Mouse (Mus musculus) liver, embryonic 16.5 days (tissue): ENCODE results near the gene Tpo. TPM values are rescaled to one million over a fixed set of nuclear protein-coding genes. Genes with fewer than 3 reads are reported as not detected.

Experiments used
- ATAC-seq: fragments of 200-750 bp; cut with Nextera tagmentation; 2 replicates; pipeline ENCODE4 v1.8.0; 2017; ENCODE audit warnings: low read depth, mild to moderate bottlenecking, moderate number of reproducible peaks, moderate library complexity
- H3K27ac ChIP-seq: fragments of 300-500 bp; sonication (generic); 2 replicates; pipeline ENCODE4 v1.5.1; 2014; ENCODE audit warnings: mild to moderate bottlenecking, low read length
- H3K27me3 ChIP-seq: fragments of 300-500 bp; sonication (generic); 2 replicates; pipeline ENCODE4 v1.6.1; 2014; ENCODE audit warnings: low read depth, low read length, mixed read lengths; ENCODE audit not compliant: control insufficient read depth, insufficient read depth
- H3K36me3 ChIP-seq: fragments of 300-500 bp; sonication (generic); 2 replicates; pipeline ENCODE4 v1.6.1; 2014; ENCODE audit warnings: mild to moderate bottlenecking; ENCODE audit not compliant: control insufficient read depth, insufficient read depth
- H3K4me1 ChIP-seq: fragments of 300-500 bp; sonication (generic); 2 replicates; pipeline ENCODE4 v1.6.1; 2014; ENCODE audit warnings: low read depth, low read length, mixed read lengths; ENCODE audit not compliant: control insufficient read depth
- H3K4me2 ChIP-seq: fragments of 300-500 bp; sonication (generic); 2 replicates; pipeline ENCODE4 v1.6.1; 2014; ENCODE audit warnings: low read depth, low read length, mixed read lengths
- H3K4me3 ChIP-seq: fragments of 300-500 bp; sonication (generic); 2 replicates; pipeline ENCODE4 v1.5.1; 2014; ENCODE audit warnings: low read depth, mild to moderate bottlenecking, low read length
- H3K9ac ChIP-seq: fragments of 300-500 bp; sonication (generic); 2 replicates; pipeline ENCODE4 v1.6.1; 2014; ENCODE audit warnings: low read depth, low read length
- H3K9me3 ChIP-seq: fragments of 300-500 bp; sonication (generic); replicated peaks from 2 replicates; pipeline ENCODE4 v1.6.1; 2016; ENCODE audit warnings: low read length; ENCODE audit not compliant: control insufficient read depth
- whole genome bisulfite sequencing: fragments of 180-500 bp; shearing (Covaris S2); extraction: QIAGEN DNeasy Blood & Tissue Kit; methylation state at CpG from one replicate; pipeline ENCODE4 v1.1.7; 2014; ENCODE audit not compliant: insufficient replicate concordance; 5-methylcytosine and 5-hydroxymethylcytosine counted together
- polyA plus RNA-seq: library from polyadenylated mRNA; unstranded; fragments of >200 nt; fragmentation: Nextera tagmentation; extraction: Ambion mirVana; gene quantifications from 2 replicates; pipeline ENCODE4 v1.2.1, GENCODE M21; 2015

Gene Tpo
- polyA plus RNA-seq, 1 experiment from 2014 or later = not detected

DNA sequence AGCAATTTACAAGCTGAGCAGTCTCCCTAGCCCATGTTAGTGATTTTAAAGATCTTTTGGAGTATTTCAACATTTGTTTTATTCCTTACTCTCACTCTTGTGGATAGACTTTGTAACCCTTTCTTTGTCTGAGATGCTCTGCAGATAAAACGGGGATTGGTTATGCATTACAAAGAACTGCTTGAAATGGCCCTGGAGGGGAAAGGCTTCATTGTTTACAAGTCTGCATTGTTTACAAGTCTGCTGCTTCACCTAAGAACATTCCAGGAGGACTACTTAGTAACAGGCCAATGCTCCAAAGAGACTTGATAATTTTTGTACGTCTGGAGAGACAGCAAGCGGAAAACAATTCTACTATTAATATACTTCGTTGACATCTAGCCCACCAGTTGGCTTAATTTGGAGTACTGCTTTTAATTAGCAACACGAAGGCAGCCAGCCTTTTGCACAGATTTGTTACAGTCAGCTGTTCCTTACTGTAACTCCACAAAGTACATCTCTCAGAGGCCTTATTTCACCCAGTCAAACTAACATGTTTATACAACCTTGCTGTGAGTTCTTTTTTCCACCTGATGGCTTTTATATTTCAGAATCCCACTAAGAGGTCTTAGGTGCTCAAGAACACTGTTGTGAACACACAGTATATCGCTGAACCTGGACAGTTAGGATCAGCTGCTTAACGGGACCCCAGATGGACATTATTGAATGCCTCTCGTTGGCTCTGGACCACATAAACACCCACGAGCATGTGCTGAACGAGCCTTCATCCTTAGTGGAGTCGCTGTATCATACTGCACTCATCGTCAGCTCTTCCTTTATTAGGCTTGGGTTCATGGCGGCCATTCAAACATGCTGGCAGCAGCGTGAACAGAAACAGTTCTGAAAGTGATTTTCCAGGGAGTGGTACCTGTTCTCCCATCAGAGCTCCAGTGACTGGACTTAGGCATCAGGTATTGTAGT, 22.5 kb downstream of the Tpo start:
- no peak for ATAC-seq
- H3K9me3 ChIP-seq = no peaks in the 10 kb centered on the region
- no peaks in the 10 kb centered on the region for H3K4me1 ChIP-seq
- no peak overlapping the region for H3K4me3 ChIP-seq
- no peaks in the 10 kb centered on the region for H3K36me3 ChIP-seq
- no peak overlapping the region for H3K27ac ChIP-seq
- no peak overlapping the region for H3K9ac ChIP-seq
- H3K27me3 ChIP-seq = no peaks in the 10 kb centered on the region
- 57% methylated on average over 14 of the region's 14 CpGs for WGBS
- H3K4me2 ChIP-seq = no peak overlapping the region

DNA sequence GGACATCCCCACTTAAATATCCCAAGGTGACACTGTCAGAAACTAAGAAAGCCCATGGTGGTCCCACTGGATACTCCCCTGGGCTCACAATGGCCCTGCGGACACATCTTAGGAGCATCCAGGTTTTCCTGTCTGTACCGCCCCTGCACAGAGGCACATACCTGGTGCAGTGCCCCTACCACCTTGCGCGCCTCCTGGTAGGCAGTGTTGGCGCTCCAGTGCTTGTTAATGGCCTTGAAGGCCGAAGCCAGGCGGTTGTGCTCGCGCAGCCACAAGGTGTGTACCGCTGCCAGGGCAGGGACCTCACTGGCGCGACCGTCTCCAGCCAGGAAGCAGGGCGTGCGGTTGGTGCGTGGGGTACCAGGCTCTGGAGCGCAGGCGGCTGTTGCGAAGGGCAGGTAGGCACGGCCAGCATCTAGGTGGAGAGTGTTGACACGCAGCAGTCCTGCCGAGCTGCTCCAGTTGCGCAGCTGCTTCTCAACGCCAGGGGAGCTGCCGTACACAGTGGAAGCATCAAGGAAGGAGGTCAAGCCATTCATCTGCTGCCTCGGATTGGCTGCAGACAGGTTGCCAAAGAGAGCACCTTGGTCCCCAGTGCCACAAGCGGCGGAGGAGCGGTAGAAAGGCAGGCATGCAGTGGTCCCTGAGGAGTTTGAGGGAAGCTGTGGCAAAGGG, 29.4 kb downstream of the Tpo start:
- Histone ChIP-seq H3K4me3 (no peak overlapping the region), H3K9ac (no peak overlapping the region), H3K36me3 (no peaks in the 10 kb centered on the region), H3K9me3 (no peaks in the 10 kb centered on the region), H3K27me3 (no peaks in the 10 kb centered on the region), H3K4me2 (no peak overlapping the region), H3K27ac (no peak overlapping the region), H3K4me1 (no peaks in the 10 kb centered on the region)
- ATAC-seq = no peak
- 27% methylated on average over 29 of the region's 29 CpGs for WGBS

DNA sequence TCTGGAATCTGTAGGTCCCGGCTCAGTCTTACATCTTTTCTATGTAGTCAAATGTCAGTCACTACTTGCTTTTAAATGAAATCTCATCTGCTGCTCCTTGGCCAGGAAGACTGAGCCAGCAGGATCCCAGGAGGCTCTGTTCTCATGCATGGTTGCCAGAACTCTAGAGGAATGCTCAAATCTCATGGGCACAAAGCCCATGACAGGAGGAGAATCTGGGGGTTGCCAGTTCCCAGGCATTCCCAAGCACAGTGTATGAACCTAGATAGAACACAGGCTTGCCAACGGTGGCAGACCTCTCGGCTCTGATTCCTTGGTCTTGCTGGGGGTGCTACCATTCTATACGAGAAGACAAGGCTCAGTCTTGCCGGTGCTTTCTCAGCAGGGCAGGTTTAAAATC, 40.3 kb downstream of the Tpo start:
- Histone ChIP-seq H3K36me3 (no peaks in the 10 kb centered on the region), H3K9ac (no peak overlapping the region), H3K9me3 (no peaks in the 10 kb centered on the region), H3K27ac (no peak overlapping the region), H3K27me3 (no peaks in the 10 kb centered on the region), H3K4me2 (no peak overlapping the region), H3K4me1 (no peaks in the 10 kb centered on the region), H3K4me3 (no peak overlapping the region)
- ATAC-seq = no peak
- 67% methylated on average over 5 of the region's 5 CpGs for WGBS

DNA sequence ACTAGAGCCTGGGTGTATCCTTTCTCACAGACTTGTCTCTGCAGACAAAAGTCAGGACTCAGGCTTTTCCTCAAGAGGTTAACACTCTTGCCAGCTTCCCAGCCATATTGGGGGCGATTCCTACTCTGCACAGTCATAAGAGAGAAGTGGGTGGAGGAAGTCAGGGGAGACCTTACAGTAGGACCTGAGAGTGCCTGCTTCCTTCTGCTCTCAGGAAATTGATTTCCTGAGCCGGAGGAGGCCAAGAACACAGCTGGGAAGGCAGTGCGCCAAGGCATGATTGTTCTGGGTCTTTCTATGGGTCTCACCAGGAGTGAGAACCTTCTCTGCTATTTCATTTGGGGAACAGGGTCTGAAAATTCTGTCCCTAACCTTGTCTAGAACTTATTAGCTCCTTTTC, 48.5 kb downstream of the Tpo start:
- 35% methylated on average over 3 of the region's 3 CpGs for WGBS
- Histone ChIP-seq H3K4me3 (no peak overlapping the region), H3K27ac (no peak overlapping the region), H3K4me2 (no peak overlapping the region), H3K4me1 (no peaks in the 10 kb centered on the region), H3K9ac (no peak overlapping the region), H3K27me3 (no peaks in the 10 kb centered on the region), H3K9me3 (no peaks in the 10 kb centered on the region), H3K36me3 (no peaks in the 10 kb centered on the region)
- ATAC-seq = no peak

DNA sequence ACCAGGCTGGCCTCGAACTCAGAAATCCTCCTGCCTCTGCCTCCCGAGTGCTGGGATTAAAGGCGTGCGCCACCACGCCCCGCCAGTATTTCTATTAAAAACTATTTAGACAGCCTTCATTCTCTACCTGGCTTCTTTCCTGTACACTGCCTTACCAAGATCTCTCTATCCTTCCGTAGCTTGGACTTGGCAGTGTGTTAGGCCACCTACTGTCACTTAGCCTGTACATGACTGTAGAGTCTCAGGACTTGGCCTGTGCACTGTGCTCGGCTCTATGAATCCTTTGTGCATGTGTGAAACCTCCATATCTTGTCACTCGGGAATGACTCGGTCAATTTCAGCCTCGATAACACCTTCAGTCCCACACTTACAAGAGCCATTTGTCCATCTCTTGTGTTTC, 55.4 kb downstream of the Tpo start:
- Histone ChIP-seq H3K9me3 (no peaks in the 10 kb centered on the region), H3K9ac (no peak overlapping the region), H3K4me2 (no peak overlapping the region), H3K36me3 (no peaks in the 10 kb centered on the region), H3K27ac (no peak overlapping the region), H3K27me3 (no peaks in the 10 kb centered on the region), H3K4me3 (no peak overlapping the region), H3K4me1 (no peaks in the 10 kb centered on the region)
- WGBS = 81% methylated on average over 9 of the region's 11 CpGs
- no peak for ATAC-seq

DNA sequence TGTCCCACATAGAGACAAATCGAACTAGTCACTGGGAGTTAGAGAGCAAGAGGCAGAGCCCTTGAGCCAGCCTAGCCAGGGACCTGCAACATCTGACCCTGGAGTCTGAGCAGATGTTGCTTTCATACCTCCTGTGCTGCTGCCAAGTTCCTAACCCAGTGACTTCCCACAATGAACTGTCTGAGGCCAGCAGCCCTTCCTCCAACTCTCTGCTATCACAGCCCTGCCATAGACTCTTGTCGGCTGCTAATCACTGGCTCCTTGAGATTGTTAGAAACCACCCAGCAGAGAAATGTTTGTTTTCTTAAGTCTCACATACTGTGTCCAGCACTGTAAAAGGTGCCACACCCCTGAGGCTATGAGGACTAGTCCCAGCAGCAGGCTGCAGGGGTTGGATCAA, 56.1 kb downstream of the Tpo start:
- Histone ChIP-seq H3K27ac (no peak overlapping the region), H3K36me3 (no peaks in the 10 kb centered on the region), H3K9ac (no peak overlapping the region), H3K4me1 (no peaks in the 10 kb centered on the region), H3K27me3 (no peaks in the 10 kb centered on the region), H3K4me3 (no peak overlapping the region), H3K9me3 (no peaks in the 10 kb centered on the region), H3K4me2 (no peak overlapping the region)
- 58% methylated on average over 2 of the region's 2 CpGs for WGBS
- ATAC-seq = no peak

DNA sequence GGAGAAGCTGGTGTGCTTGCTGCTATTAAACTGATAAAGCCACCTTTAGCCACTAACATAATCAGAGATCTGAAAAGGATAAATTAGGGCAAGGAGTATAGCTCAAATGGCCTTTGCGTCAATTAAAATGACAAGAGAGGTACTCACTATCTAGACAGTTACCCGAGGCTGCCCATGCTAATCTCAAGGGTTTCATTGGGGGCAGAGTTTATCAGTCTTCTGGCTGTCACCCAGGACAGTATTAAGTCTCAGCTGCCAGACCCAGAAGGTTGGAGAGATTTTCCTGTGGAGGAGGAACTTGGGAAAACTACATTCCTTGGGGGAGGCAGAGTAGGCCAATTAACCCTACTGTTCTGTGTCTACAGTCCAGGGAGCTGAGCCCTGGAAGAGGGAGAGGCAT, 63.1 kb downstream of the Tpo start:
- Histone ChIP-seq H3K27ac (no peak overlapping the region), H3K9me3 (no peaks in the 10 kb centered on the region), H3K4me3 (no peak overlapping the region), H3K36me3 (no peaks in the 10 kb centered on the region), H3K9ac (no peak overlapping the region), H3K4me1 (no peaks in the 10 kb centered on the region), H3K27me3 (no peaks in the 10 kb centered on the region), H3K4me2 (no peak overlapping the region)
- ATAC-seq = no peak
- 34% methylated on average over 2 of the region's 2 CpGs for WGBS

DNA sequence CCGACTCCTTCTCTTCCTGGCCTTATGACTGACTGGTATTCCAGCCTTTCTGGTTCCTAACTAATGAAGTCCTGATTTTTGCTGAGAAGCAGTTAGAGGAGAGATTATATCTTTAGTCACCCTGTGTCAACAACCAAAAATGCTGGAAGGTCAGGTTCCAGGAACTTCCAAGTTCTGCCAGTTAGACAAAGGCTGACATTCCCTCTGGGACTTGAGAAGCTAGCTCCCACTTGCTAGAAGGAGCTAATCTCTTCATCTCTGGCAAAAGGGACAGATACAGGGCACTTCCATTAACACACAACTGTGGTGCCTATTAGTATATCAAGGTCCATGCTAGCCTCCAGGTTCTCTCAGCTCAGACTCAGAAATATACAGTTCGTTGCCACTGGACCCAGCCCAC, 64.6 kb downstream of the Tpo start:
- H3K4me3 ChIP-seq = no peak overlapping the region
- no peak for ATAC-seq
- no peak overlapping the region for H3K27ac ChIP-seq
- no peaks in the 10 kb centered on the region for H3K4me1 ChIP-seq
- no peaks in the 10 kb centered on the region for H3K9me3 ChIP-seq
- H3K9ac ChIP-seq = no peak overlapping the region
- WGBS = 48% methylated on average over 2 of the region's 2 CpGs
- H3K36me3 ChIP-seq = no peaks in the 10 kb centered on the region
- H3K4me2 ChIP-seq = no peak overlapping the region
- H3K27me3 ChIP-seq = no peaks in the 10 kb centered on the region

DNA sequence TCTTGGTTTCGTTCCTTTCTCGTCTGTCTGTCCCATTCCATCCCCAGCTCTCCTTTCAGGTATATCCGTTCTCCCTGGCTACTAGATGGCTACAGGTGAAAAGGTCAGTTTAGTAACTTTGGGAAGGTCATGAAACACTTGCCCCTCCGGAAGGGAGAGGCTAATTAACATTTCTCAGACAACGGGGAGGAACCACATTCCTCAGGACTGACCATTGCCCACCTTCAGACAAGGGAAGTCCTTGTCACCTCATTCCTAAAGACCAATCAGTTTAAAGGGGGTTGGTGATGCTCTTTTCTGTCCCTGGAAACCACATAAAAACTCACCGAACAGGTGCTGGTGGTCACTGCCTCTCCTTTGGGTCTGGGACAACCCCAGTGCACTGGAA, 70.3 kb downstream of the Tpo start:
- H3K36me3 ChIP-seq = no peaks in the 10 kb centered on the region
- H3K27ac ChIP-seq = no peak overlapping the region
- no peaks in the 10 kb centered on the region for H3K27me3 ChIP-seq
- no peaks in the 10 kb centered on the region for H3K4me1 ChIP-seq
- H3K4me2 ChIP-seq = no peak overlapping the region
- no peak for ATAC-seq
- no peaks in the 10 kb centered on the region for H3K9me3 ChIP-seq
- 31% methylated on average over 6 of the region's 6 CpGs for WGBS
- H3K4me3 ChIP-seq = no peak overlapping the region
- no peak overlapping the region for H3K9ac ChIP-seq
